Mouse (Mus musculus) heart, postnatal 0 days (tissue): ENCODE results near the gene Rubcn. TPM values are rescaled to one million over a fixed set of nuclear protein-coding genes. Genes with fewer than 3 reads are reported as not detected.

Experiments
- ATAC-seq: fragments of 200-750 bp; cut with Nextera tagmentation; 2 replicates; pipeline ENCODE4 v1.8.0; 2017; ENCODE audit warnings: low read depth, moderate number of reproducible peaks, moderate library complexity; ENCODE audit not compliant: insufficient read depth
- DNase-seq: peaks from one replicate; pipeline ENCODE4 v3.0.0-alpha.2; 2016; ENCODE audit warnings: low spot score
- H3K27ac ChIP-seq: fragments of 300-500 bp; sonication (generic); 2 replicates; pipeline ENCODE4 v1.5.1; 2014; ENCODE audit warnings: low read depth, mild to moderate bottlenecking
- H3K27me3 ChIP-seq: fragments of 300-500 bp; sonication (generic); 2 replicates; pipeline ENCODE4 v1.6.1; 2014; ENCODE audit warnings: low read length, mixed read lengths; ENCODE audit not compliant: control insufficient read depth, insufficient read depth
- H3K36me3 ChIP-seq: fragments of 300-500 bp; sonication (generic); replicated peaks from 2 replicates; pipeline ENCODE4 v1.6.1; 2014; ENCODE audit warnings: low read length, mixed read lengths; ENCODE audit not compliant: control insufficient read depth, insufficient read depth
- H3K4me1 ChIP-seq: fragments of 300-500 bp; sonication (generic); 2 replicates; pipeline ENCODE4 v1.6.1; 2014; ENCODE audit warnings: antibody characterized with exemption; ENCODE audit not compliant: control insufficient read depth, insufficient read depth
- H3K4me2 ChIP-seq: fragments of 300-500 bp; sonication (generic); 2 replicates; pipeline ENCODE4 v1.6.1; 2014; ENCODE audit warnings: low read depth, mild to moderate bottlenecking, low read length, moderate library complexity
- H3K4me3 ChIP-seq: fragments of 300-500 bp; sonication (generic); 2 replicates; pipeline ENCODE4 v1.5.1; 2014; ENCODE audit warnings: low read depth, low read length
- H3K9ac ChIP-seq: fragments of 300-500 bp; sonication (generic); replicated peaks from 2 replicates; pipeline ENCODE4 v1.6.1; 2014; ENCODE audit warnings: low read depth, low read length, mixed read lengths
- H3K9me3 ChIP-seq: fragments of 300-500 bp; sonication (generic); replicated peaks from 2 replicates; pipeline ENCODE4 v1.6.1; 2016; ENCODE audit warnings: low read length; ENCODE audit not compliant: control insufficient read depth
- CTCF ChIP-seq: IDR thresholded peaks from 2 replicates; pipeline ENCODE4 v1.5.1; 2016; ENCODE audit warnings: antibody characterized with exemption, control low read depth, low read depth
- EP300 ChIP-seq: IDR thresholded peaks from 2 replicates; pipeline ENCODE4 v1.6.1; 2016; ENCODE audit warnings: antibody characterized with exemption, low read depth
- WGBS: fragments of 180-500 bp; shearing (Covaris S2); extraction: QIAGEN DNeasy Blood & Tissue Kit; methylation state at CpG from one replicate; pipeline ENCODE4 v1.1.7; 2014; 5-methylcytosine and 5-hydroxymethylcytosine counted together
- polyA plus RNA-seq: library from polyadenylated mRNA; unstranded; fragments of >200 nt; fragmentation: Nextera tagmentation; extraction: Ambion mirVana; gene quantifications from 2 replicates; pipeline ENCODE4 v1.2.1, GENCODE M21; 2015
- total RNA-seq: library from RNA; depleted of rRNA; stranded (reverse); fragments of >200 nt; gene quantifications from 2 replicates; pipeline ENCODE4 v1.2.3, GENCODE M21; 2014; ENCODE audit warnings: low replicate concordance

The Rubcn gene
- total and polyA plus RNA-seq, 2 experiments from 2014 or later: 12.5 to 66.7 TPM

- no peak overlapping the region for H3K27ac ChIP-seq
- DNase-seq (no peak), ATAC-seq (no peak)
- no peaks in the 10 kb centered on the region for H3K27me3 ChIP-seq
- no peaks in the 10 kb centered on the region for H3K9me3 ChIP-seq
- H3K36me3 ChIP-seq: no peaks in the 10 kb centered on the region
- TF ChIP-seq EP300: no peak
- TF ChIP-seq CTCF: no peak
- H3K4me3 ChIP-seq: no peak overlapping the region
- 65% methylated on average over 8 of the region's 8 CpGs for WGBS
- H3K4me2 ChIP-seq: no peak overlapping the region
- no peak overlapping the region for H3K9ac ChIP-seq
- peaks cover 10% of the 10 kb centered on the region; the same call in 1 of the 2 replicates for H3K4me1 ChIP-seq
Measured at GRCm38 (mm10) chr16:32807408-32808185, 70.0 kb downstream of the Rubcn start.

GRCm38 (mm10) chr16:32805151-32805550, 72.4 kb downstream of the Rubcn start:
- 58% methylated on average over 7 of the region's 7 CpGs for WGBS
- Histone ChIP-seq H3K4me1 (peaks cover 10% of the 10 kb centered on the region; the same call in 1 of the 2 replicates), H3K27ac (no peak overlapping the region), H3K9me3 (no peaks in the 10 kb centered on the region), H3K36me3 (no peaks in the 10 kb centered on the region), H3K4me3 (no peak overlapping the region), H3K27me3 (no peaks in the 10 kb centered on the region), H3K4me2 (no peak overlapping the region), H3K9ac (no peak overlapping the region)
- ATAC-seq: no peak
- TF ChIP-seq CTCF (no peak), EP300 (no peak)
- no peak for DNase-seq

GRCm38 (mm10) chr16:32803901-32804300, 73.7 kb downstream of the Rubcn start:
- H3K36me3 ChIP-seq: no peaks in the 10 kb centered on the region
- WGBS: 56% methylated on average over 5 of the region's 5 CpGs
- no peak for DNase-seq

GRCm38 (mm10) chr16:32803252-32803853, 74.2 kb downstream of the Rubcn start:
- no peak for TF ChIP-seq EP300
- no peak for TF ChIP-seq CTCF
- no peak overlapping the region for H3K4me3 ChIP-seq
- ATAC-seq (peak; percentile 68), DNase-seq (peak; percentile 64)
- no peaks in the 10 kb centered on the region for H3K36me3 ChIP-seq
- no peaks in the 10 kb centered on the region for H3K9me3 ChIP-seq
- peaks cover 10% of the 10 kb centered on the region; the same call in 1 of the 2 replicates for H3K4me1 ChIP-seq
- no peaks in the 10 kb centered on the region for H3K27me3 ChIP-seq
- H3K27ac ChIP-seq: 0 out of 2 replicates have a peak overlapping the region, but pooled peaks have one; percentile 36
- H3K4me2 ChIP-seq: no peak overlapping the region
- no peak overlapping the region for H3K9ac ChIP-seq
- 26% methylated on average over 6 of the region's 6 CpGs for WGBS

More at GRCm38 (mm10) chr16:32803901-32804300, 73.7 kb downstream of the Rubcn start:
- H3K27me3 ChIP-seq: no peaks in the 10 kb centered on the region
- no peak overlapping the region for H3K9ac ChIP-seq
- H3K4me2 ChIP-seq: no peak overlapping the region
- H3K27ac ChIP-seq: no peak overlapping the region
- no peak overlapping the region for H3K4me3 ChIP-seq
- no peak for TF ChIP-seq EP300
- TF ChIP-seq CTCF: no peak
- ATAC-seq: no peak
- peaks cover 10% of the 10 kb centered on the region; the same call in 1 of the 2 replicates for H3K4me1 ChIP-seq
- no peaks in the 10 kb centered on the region for H3K9me3 ChIP-seq

GRCm38 (mm10) chr16:32797426-32797689, 80.2 kb downstream of the Rubcn start, which contains the start of gene Muc20:
Muc20 (minus strand) TSS chr16:32797435.
- Histone ChIP-seq H3K9me3 (no peaks in the 10 kb centered on the region), H3K9ac (no peak within 1 kb of the TSS), H3K27ac (no peak within 1 kb of the TSS), H3K4me2 (no peak within 1 kb of the TSS), H3K4me3 (no peak within 1 kb of the TSS), H3K4me1 (0 out of 2 replicates have a peak, but pooled peaks cover 8% of the 10 kb centered on the region), H3K36me3 (no peaks in the 10 kb centered on the region), H3K27me3 (no peaks in the 10 kb centered on the region)
- TF ChIP-seq CTCF (no peak), EP300 (no peak)
- WGBS: 63% methylated on average over 3 of the region's 3 CpGs
- DNase-seq (no peak), ATAC-seq (no peak)
